Mouse (Mus musculus): ENCODE measurements around the gene Srp72.

GRCm38 (mm10) chr5:77004051-77004821, 29.8 kb downstream of the Srp72 start, which contains the start of gene Arl9:
- TF ChIP-seq MYOD1 (IDR thresholded peaks at IDR 0.05; ENCODE audit: control insufficient read depth, insufficient read length, low read depth) (no peak), CTCF (IDR thresholded peaks at IDR 0.05; ENCODE audit: control insufficient read depth, insufficient read depth, insufficient read length) (no peak), USF1 (IDR thresholded peaks at IDR 0.05; ENCODE audit: low read depth) (no peak)

Measured in C2C12 (cell line).